Mouse (Mus musculus) thymus, postnatal 0 days (tissue): ENCODE measurements around the gene Bcar3. TPM values are rescaled to one million over a fixed set of nuclear protein-coding genes. Genes with fewer than 3 reads are reported as not detected.

Experiments used
- DNase-seq: peaks from one replicate; pipeline ENCODE4 v3.0.0-alpha.2; 2015; ENCODE audit warnings: low spot score
- polyA plus RNA-seq: library from polyadenylated mRNA; unstranded; fragments of >200 nt; fragmentation: Nextera tagmentation; extraction: Ambion mirVana; gene quantifications from 2 replicates; pipeline ENCODE4 v1.2.1, GENCODE M21; 2015

Bcar3 gene
- polyA plus RNA-seq, 1 experiment from 2014 or later, result 4.5 TPM

GRCm38 (mm10) chr3:122336030-122336429 is 42.1 kb downstream of the Bcar3 start:
- no peak for DNase-seq

GRCm38 (mm10) chr3:122337992-122338391 is 44.1 kb downstream of the Bcar3 start:
- no peak for DNase-seq

- no peak for DNase-seq
Observed at GRCm38 (mm10) chr3:122338897-122339296, 45.0 kb downstream of the Bcar3 start.

- DNase-seq, result no peak
Observed at GRCm38 (mm10) chr3:122340135-122341068, 46.5 kb downstream of the Bcar3 start.

- DNase-seq, result no peak
Observed at GRCm38 (mm10) chr3:122343437-122343853, 49.5 kb downstream of the Bcar3 start.

GRCm38 (mm10) chr3:122344350-122344749 is 50.4 kb downstream of the Bcar3 start:
- DNase-seq, result no peak

GRCm38 (mm10) chr3:122345977-122346472 is 52.1 kb downstream of the Bcar3 start:
- DNase-seq, result no peak

GRCm38 (mm10) chr3:122346600-122346999 is 52.7 kb downstream of the Bcar3 start:
- DNase-seq, result no peak

- no peak for DNase-seq
Observed at GRCm38 (mm10) chr3:122348677-122349076, 54.7 kb downstream of the Bcar3 start.

GRCm38 (mm10) chr3:122352801-122353200 is 58.9 kb downstream of the Bcar3 start:
- no peak for DNase-seq

GRCm38 (mm10) chr3:122359426-122359825 is 65.5 kb downstream of the Bcar3 start:
- DNase-seq, result no peak

GRCm38 (mm10) chr3:122359954-122360353 is 66.0 kb downstream of the Bcar3 start:
- no peak for DNase-seq

GRCm38 (mm10) chr3:122360721-122361138 is 66.8 kb downstream of the Bcar3 start:
- no peak for DNase-seq

GRCm38 (mm10) chr3:122362719-122363118 is 68.8 kb downstream of the Bcar3 start:
- DNase-seq, result no peak

- no peak for DNase-seq
Observed at GRCm38 (mm10) chr3:122364565-122364964, 70.6 kb downstream of the Bcar3 start.

- DNase-seq, result no peak
Observed at GRCm38 (mm10) chr3:122365326-122365725, 71.4 kb downstream of the Bcar3 start.

- DNase-seq, result no peak
Observed at GRCm38 (mm10) chr3:122371646-122372341, 77.9 kb downstream of the Bcar3 start.

GRCm38 (mm10) chr3:122372617-122373016 is 78.7 kb downstream of the Bcar3 start:
- no peak for DNase-seq

- no peak for DNase-seq
Observed at GRCm38 (mm10) chr3:122376011-122376410, 82.1 kb downstream of the Bcar3 start.

- DNase-seq, result no peak
Observed at GRCm38 (mm10) chr3:122376412-122376831, 82.5 kb downstream of the Bcar3 start.

GRCm38 (mm10) chr3:122376841-122377464 is 83.0 kb downstream of the Bcar3 start:
- no peak for DNase-seq

GRCm38 (mm10) chr3:122378634-122379033 is 84.7 kb downstream of the Bcar3 start:
- DNase-seq, result no peak
